Mouse (Mus musculus) right cerebral cortex, adult 2 months (tissue): Measurements from ENCODE around the gene Elmo2.
A peak's percentile ranks its signal among the peaks of the same experiment; 100 is the strongest.

ENCODE experiments used
- DNase-seq, 2 experiments: peaks; one replicate each; pipeline ENCODE4 v3.0.0; 2021 to 2022; ENCODE audit warnings: low spot score in 2 of 2

The Elmo2 gene

DNA sequence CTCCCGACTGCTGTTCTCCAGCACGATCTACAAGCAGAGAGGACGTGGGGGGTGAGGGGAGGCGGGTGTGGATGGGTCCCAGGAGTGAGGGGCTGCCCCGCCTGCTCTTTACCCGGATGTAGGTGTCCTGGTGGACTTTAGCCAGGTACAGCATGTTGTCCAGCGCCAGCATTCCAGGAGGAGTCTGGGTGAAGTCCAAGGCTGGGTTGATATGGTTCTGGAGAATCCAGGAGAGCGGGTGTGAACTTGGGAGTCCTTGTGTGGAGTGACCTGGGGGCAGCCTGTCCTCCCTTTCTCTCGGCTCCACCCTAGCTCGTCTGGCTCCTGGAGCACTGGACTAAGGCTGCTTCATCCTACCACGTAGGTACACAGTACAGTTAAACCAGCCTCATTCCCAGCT lies 28.9 kb downstream of the Elmo2 start:
- no peak for DNase-seq

DNA sequence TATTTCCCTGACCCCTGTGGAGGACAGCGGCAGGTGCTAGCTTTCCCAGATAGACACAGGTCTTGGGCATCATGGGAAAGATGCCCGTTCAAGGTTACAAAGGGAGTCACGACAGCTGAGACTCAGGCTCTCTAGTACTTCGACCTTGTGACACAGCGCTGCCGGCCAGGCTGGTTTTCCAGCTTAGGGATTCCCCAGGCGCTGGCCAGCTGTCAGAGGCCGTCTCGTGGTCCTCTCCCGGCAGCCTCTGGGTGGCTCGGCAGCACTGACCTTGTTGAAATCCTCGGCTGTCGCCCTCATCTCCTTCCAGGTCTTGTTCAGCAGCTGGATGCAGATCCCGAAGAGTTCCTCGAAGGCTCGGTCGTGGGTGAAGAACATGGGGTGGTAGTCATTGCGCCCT lies 29.7 kb downstream of the Elmo2 start:
- no peak for DNase-seq

DNA sequence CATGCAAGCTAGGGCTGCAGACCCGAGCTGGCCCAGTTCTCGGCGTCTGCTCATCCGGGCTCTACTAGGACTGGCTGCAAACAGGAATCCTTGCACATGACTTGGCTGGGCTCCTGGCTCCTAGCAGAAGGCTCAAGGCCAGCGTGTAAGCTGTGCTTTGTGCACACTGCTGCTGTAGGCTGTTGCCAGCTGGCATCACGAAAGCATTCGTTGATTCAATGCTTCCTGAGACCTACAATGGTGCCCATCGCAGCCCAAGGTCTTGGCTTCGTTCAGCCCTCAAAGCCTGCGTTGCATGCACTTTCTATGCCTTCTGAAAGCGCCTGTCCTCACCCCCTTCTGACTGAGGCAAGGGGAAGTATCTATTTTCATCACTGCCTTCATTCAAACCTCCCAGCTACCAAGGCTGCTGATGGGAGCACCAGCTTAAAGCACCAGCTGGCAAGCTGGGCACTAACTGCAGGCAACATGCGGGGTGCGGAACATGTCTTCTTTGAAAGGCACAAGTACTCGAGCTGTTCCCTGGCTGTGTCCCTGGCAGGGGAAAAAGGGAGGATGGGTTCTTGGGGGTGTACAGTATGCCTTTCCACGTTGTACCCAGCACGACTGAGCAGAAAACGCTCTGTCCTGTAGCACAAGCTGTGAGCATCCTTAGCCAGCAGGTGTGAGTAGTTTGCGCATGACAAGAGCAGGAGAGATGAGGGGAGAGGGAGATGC lies 37.8 kb downstream of the Elmo2 start:
- peak; percentile 82 to 90 for DNase-seq

DNA sequence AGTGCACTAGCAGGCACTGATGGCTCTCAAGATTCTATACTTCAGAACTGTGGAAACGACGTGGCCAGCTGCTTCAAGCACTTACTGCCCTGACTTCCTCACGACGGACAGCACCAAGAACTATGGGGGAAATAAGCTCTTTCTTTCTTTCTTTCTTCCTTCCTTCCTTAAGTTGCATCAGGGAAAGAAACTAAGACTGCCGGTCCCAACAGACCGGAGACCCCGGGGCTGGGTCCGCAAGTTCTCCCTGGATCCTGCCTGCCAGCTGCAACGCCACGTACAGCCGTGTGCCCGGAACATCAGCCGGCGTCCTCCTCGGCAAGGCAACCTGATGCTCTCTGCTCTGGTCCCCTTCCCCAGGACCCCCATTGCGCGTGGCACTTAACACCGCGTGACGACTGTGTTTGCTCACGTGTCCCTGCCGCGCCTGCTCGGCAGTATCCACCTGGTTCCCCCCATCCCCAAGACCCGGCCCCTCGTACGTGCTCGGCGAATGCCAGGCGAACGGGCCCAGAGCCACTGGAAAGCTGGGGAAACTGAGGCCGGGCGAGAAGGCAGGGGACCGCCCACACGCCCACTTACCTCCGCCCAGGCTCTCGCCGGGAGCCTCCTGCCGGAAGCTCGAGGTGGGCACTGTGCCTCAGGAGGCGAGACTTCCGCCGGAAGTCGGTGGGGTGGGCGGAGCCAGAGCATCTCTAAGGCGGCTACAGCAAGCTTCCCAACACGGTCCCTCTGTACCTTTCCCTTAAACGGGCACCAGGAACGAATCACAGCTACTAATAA lies 38.9 kb downstream of the Elmo2 start, which contains the start of gene Slc35c2:
TSS of gene Slc35c2 (minus strand) at position 668 of the 783 bp plus-strand sequence.
- peak; percentile 94 to 97 for DNase-seq

DNA sequence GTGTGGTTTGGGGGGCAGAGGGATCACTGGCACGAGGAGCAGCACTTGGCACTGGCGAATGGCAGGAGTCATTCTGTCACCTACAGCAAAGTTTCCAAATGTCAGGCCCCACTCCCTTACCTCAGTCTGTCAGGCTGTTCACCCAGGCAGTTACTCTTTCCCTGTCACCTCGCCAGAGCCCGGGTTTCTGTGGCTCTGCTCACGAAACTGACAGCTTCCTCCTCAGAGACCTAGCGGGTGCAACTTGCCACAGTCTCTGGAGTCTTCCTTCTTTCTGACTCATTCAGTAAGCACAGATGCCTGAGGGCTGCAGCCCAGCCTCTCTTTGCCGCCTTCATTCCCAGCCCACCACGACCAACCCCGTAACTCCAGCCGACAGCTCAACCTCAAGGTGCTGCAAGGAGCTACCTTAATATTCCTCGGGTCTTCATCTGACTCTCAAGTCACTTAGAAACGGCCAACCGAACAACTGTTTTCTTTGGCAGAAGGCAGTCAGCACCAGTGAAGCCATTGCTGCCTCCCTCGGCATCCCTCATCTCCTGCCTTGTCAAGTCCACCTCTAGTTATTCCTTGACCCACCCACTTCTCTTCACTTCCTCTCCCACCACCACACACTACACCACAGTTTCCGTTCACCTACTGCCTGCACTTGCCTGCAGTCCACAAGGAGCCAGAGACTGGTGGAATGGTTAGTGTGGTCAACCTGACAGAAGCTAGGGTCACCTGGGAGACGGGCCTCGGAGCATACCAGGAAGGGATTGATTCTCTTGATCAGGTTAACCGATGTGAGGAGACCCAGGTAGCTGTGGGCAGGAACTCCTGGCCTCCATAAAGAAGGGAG lies 39.7 kb downstream of the Elmo2 start:
- peak; percentile 54 to 63 for DNase-seq

DNA sequence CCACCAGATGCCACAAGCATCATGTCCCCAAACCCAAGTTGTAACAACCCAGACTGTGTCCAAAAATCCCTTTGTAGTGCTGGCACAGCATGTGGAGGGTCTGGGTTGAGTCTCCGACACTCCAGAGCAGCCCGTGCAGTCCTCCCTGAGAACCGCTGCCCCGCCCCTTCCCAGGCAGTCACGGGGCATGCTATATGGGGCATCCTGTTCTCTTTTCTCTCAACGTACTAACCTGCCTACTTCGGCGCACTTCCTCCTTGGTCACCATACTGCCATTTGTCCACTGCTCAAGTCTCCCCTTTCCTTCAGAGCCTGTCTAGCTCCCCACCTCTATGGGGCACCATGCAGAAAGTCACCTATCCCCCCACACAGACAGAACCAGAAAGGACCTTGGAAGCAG lies 40.7 kb downstream of the Elmo2 start:
- DNase-seq, result no peak

DNA sequence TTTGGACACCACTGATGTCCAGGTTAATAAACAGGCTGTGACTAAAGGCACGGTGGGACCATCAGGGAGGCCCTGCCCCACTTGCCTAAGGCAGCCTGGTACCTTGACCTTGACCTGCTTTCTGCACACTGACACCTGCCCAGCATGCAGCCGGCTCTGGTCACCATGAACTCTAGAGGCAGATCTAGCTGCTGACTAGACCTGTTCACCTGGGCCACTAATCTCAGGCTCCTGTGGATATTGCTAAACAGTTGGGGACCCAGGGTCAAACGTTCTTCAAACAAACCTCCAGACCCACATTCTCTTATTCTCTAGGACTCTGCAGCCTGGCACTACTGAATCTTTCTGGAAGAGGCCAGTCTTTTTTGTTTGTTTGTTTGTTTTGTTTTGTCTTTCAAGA lies 41.2 kb downstream of the Elmo2 start:
- DNase-seq, result no peak

DNA sequence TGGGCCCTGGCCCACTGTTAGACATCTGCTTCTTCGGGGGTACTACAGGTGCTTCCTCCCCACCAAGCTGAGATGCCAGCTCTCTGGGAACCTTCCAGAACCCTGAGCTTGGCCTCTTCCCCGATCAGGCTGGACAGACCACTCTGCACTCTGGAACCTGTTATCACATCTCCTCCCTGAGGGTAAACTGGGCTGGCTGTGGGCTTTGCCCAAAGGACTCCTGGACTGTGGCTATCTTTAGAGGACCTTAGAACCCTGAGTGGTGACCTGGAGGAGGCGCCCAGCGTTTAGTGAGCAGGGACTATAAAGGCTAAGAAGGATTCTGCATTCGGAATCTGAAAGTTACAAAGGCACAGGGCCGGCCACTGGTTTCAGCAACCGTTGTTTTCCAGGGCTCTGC lies 41.9 kb downstream of the Elmo2 start:
- DNase-seq, result no peak

DNA sequence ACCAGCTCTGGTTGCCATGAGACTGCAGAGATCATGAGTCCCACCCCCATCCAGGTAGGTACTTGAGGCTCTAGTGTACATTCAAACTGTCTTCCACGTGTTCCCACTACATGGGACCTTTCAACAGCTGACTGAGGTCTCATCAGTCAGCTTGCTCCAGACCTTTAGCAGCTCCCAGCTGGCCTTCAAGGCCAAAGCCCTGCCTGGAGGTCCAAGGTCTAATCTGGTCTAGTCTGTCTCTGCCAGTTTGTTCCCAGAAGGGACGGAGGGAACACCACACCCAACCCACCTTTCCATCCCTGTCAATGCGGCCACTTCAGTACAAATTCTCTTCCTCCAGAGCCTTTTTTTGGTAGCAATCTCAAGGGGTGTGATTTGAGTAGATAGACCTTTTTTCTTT lies 42.6 kb downstream of the Elmo2 start:
- no peak for DNase-seq

DNA sequence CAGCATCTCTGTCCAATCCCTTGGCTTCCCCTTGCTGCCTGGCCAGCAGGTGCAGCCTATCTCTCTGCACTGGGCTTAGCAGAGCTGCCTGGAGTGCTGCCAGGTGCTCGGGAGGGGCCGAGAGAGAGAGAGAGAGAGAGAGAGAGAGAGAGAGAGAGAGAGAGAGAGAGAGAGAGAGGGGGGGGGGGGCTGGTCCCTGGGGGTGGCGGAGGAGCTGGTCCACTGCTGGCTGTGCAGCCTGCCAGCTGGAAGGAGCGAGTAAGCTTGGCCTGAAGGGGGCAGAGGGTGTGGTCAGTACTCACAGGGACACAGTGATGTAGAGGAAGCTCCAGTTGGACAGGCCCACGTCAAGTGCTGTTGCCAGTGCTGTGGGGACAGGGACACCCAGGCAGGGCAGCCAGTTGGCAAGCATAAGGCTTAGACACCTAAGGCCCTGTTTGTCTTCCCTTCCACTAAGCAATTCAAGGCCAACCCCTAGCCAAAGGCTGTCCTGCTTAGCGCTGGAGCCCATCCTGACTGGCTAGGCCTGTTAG lies 44.4 kb downstream of the Elmo2 start:
- no peak for DNase-seq

DNA sequence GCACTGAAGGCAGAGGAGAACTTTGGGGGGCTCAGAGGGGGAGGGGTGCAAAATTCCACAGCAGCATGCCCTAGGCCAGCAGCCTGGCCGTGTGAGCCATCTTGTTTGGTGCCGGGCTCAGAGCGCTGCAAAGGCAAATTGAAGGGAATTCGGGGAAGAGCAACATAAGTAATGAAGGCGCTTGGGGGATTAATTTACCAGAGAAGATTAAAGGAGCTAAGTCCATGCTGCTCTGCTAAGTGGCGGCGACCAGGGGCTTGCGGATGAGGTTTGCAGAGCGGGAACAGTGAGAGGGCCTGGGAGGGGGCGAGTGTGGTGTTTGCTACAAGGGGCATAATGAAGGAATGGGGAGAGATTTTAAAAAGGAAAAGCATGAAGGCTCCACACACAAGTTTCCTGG lies 46.9 kb downstream of the Elmo2 start:
- DNase-seq, result no peak

DNA sequence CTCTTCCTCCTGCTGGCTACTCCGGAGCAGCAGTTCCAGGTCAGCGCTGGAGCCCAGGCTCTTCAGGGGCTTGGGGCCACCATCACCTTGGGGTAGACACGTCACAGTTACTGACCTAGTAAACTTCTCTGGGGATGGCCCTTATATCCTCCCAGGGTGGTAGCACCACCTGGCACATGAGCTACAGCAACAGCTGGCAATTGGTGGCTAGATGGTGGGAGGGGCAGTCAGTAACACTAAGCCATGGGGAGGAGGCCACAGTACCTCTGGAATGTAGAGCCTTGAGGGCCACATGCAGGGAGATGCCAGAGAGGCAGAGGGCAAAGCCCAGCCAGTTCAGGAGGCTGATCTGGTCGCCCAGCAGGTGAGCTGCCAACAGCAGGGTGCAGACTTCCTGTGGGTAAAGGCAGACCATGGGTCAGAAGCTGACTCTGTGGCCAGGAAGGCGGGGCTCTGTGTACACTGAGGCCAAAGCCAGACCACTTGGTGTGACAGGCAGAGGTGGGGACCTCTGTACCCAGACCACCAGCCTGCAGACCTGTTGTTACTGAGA lies 49.0 kb downstream of the Elmo2 start:
- no peak for DNase-seq

DNA sequence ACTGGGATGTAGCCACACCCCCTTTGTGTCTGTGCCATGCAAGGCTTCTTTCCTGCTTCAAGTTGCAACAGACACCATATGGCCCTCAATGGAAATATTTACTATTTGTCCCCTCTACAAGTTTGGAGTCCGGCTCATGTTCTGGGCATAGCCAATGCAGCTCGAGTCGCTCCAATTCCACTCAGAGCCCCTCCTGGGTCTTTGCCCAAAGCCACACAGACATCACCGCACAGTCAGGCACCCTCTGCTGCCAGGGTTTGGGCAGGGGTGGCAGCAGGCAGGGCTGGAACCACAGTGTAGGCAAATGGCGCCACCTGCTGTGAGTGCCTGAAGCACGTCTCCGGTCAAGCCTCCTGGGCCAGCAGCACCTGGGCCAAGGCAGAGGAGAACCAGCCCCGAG lies 50.5 kb downstream of the Elmo2 start:
- peak; percentile 79 to 86 for DNase-seq

DNA sequence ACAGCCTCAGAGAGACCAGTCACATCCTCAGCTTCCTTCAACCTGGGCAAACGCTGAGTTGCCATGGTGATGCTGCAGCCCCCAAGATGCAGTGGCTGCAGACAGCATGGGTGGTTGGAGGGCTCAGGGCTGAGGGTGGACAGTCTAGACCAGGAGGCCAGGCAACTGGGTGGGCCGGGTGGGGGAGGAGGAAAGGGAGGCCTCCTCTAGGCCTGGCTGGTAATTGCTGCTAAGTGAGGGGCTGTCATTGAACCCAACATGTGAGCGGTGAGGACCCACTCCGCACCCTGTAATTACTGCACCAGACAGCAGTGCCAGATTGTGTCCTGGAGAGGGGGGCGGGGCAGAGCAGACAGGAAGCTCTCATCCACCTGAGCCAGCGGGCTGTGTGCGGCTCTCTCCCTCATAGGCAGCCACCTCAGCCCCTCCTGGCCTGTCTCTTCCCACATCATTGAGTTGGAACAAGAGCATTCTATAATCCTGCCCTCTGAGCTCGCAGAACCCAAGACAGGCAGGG lies 51.1 kb downstream of the Elmo2 start:
- no peak for DNase-seq

DNA sequence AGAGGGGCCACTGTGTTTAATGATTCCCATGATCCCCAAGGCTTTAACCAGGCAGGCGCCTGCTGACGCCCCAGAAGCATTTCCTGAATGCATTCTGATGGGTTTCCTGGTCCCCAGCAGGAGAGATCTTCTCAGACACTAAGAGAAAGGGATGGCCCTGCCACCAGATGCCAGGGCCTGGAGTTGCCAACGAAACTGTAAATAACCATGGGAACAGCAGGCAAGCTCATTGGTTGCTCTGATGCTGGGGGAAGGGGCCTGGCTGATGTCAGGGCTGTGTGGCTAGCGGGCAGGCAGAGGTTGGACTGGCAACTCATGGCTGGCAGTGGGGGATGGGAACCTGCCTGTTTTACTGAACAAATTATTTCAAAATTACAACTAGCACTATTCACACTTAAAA lies 52.7 kb downstream of the Elmo2 start:
- no peak for DNase-seq

DNA sequence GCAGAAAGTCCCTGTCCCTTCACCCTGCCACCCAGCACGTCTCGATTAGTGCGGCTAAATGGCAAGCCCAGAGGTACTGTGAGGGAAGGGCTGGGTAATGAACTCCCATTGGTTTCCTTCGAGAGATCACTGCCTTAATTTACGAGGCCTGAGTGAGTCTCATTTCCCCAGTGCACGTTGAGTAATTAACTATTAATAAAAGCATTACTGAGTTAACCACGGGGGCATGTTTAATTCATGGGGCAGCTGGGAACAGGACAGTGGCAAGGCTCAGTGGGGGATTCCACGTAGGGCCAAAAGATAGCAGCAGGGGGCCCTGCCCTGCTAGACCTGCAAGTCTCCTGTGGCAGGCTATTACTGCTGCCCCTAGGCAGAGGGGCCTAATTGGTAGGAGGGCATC lies 55.0 kb downstream of the Elmo2 start:
- no peak for DNase-seq

DNA sequence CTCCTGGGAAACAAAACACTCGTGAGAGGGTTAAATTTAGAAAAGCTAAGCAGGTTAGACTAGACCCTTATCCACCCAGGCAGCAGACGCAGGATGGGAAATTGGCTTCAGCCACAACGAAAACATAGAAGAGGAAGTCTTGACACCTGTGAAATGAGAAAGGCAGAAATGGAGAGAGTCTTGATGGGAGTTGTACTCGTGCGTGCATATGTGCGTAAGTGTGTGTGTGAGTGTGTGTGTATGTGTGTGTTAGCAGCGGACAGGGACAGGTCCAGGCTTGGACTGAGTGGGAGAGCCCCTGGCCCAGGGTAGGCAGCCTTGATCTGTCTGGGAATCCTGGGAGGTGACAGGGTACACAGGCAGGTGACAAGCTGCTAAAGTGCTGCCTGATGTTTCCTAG lies 55.4 kb downstream of the Elmo2 start:
- no peak for DNase-seq

DNA sequence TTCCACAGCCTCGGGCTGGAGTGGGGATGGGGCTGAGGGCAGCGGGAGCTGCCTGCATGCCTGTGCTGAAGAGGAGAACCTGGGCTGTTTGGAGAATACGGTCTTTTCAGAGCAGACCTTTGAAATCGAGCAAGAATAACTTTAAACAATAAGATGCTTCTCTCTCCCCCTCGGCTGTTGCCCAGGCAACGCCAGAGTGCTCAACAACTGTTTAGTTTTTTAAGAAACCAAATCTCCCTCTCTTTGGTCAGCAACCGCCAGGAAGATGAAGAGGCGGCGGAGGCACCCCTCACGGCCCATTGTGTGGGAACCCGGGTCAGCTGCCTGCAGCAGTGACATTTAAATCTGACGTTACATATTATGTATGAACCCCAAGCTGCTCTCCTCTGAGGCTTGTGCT lies 59.5 kb downstream of the Elmo2 start:
- peak; percentile 41 to 58 for DNase-seq

DNA sequence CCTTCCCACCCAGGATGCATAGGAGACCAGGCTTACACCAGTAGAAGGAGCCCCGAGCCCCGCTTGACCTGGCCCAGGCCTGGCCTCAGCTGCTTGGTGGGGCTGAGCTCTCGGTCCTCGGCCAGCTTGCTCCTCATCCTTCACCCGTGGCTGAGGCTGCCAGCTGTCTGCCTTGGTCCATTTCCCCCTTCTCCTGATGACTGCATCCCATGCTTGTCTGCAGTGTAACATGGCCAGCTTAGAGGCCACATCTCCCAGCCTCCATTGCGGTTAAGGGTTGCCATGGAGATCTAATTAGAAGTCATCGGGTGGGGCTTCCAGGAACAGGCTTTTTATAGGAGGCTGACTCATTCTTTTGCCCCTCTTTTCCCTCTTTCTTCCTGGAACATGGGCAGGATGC lies 62.4 kb downstream of the Elmo2 start:
- DNase-seq, result no peak

DNA sequence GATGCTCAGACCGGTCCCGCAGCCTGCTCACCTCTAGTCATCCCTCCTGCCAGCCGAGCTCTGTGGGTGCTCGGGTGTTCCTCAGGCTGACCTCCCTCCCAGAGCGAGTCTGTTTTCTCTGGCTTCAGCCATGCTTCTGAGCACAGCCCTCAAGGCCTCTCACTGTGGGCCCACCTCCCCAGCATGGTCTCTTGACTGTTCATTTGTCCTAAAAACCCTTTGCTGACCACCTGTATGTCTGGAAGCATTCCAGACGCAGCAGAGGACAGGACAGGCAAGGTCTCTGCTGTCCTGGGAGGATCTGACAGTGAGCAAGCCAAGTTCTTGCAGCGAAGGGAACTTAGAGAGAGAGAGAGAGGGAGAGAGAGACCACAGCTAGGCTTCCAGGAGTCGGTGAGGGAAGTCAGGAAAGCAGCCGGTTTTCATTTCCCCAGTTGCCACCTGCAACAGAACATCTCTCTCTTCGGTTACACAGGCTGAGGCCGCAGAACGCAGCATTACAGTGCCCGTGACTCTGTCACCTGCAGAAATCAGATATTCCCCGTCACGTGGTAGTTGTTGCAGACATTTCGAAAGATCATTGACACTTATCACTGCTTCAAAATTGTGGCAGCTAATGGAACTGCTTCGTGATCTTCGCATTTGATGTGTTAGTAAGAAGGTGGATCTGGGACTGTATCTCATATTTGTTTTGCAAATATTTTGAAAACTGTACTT lies 63.8 kb downstream of the Elmo2 start:
- DNase-seq, result no peak

DNA sequence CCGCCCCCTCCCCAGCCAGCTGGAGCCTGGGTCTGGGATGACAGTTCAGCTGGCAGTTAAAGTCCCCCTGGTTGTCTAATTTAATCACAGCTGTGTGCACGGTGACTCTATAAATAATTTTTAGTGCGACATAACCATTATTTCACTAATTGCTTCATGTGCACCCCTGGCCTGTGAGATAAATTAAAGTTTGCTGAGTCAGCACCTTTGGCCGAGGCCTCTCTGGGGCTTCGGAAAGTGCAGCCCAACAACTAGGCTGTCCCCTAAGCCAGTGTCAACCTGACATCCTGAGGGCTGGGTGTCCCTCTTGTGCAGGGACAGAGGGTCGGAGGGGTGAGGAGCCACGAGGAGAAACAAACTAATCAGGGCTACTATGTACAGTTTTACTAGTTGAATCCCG lies 66.4 kb downstream of the Elmo2 start:
- DNase-seq, result no peak
